Mouse (Mus musculus): Measurements from ENCODE around the gene Vwf. TPM values are rescaled to one million over a fixed set of nuclear protein-coding genes. Genes with fewer than 3 reads are reported as not detected.

Gene Vwf
- total RNA-seq, 1 experiment from 2014 or later = 6.6 TPM

DNA sequence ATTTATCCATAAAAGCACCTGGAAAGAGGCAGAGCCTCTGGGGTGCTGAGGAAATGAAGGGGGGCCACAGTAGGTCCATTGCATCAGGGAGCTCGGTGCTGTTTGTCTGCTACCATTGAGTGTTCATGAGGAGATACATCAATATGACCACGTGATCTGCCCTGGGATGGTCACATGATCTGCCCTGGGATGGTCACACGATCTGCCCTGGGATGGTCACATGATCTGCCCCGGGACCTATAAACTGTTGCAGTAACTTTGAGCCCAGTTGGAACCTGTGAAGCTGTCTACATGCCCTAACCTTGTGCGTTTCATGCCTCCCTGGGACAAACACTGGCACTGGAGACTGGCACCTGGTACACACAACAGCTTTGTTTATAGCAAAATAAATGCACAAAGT, 8.1 kb upstream of the Vwf start:
- ATAC-seq (replicated peaks in 1 of 2; ENCODE audit: insufficient read depth in 1 of 2, low FRiP score in 2 of 2, low TSS enrichment in 1 of 2, low read depth in 1 of 2, poor library complexity in 2 of 2, severe bottlenecking in 2 of 2) = no peak

DNA sequence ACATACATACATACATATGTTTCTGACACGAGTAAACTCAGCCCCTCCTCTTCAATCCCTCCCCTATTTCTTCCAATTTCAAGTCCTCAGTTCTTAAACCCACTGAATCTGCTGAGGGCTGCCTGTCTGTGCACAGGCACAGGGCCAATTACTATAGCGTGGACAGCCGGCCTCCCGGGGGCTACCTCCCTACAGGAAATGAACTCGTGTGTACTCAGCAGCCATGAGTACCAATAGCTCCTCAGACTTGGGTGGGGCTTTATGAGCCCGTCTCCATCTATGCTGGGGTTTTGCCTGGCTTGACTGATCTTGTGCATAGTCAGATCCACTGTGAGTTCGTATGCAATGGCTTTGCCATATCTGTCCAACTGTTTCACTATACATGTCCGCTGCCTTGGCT, 7.2 kb upstream of the Vwf start:
- no peak for ATAC-seq (replicated peaks in 1 of 2; ENCODE audit: insufficient read depth in 1 of 2, low FRiP score in 2 of 2, low TSS enrichment in 1 of 2, low read depth in 1 of 2, poor library complexity in 2 of 2, severe bottlenecking in 2 of 2)

- peak; percentile 38 to 44; a peak in 3 of 4 replicates for ATAC-seq (replicated peaks in 1 of 2; ENCODE audit: insufficient read depth in 1 of 2, low FRiP score in 2 of 2, low TSS enrichment in 1 of 2, low read depth in 1 of 2, poor library complexity in 2 of 2, severe bottlenecking in 2 of 2)
Measured at GRCm38 (mm10) chr6:125540199-125540598, 6.4 kb upstream of the Vwf start.

GRCm38 (mm10) chr6:125540826-125541225, 5.7 kb upstream of the Vwf start:
- no peak for ATAC-seq (replicated peaks in 1 of 2; ENCODE audit: insufficient read depth in 1 of 2, low FRiP score in 2 of 2, low TSS enrichment in 1 of 2, low read depth in 1 of 2, poor library complexity in 2 of 2, severe bottlenecking in 2 of 2)

GRCm38 (mm10) chr6:125541296-125541695, 5.3 kb upstream of the Vwf start:
- ATAC-seq (replicated peaks in 1 of 2; ENCODE audit: insufficient read depth in 1 of 2, low FRiP score in 2 of 2, low TSS enrichment in 1 of 2, low read depth in 1 of 2, poor library complexity in 2 of 2, severe bottlenecking in 2 of 2) = no peak

GRCm38 (mm10) chr6:125548406-125548805, 1.8 kb downstream of the Vwf start:
- ATAC-seq (replicated peaks in 1 of 2; ENCODE audit: insufficient read depth in 1 of 2, low FRiP score in 2 of 2, low TSS enrichment in 1 of 2, low read depth in 1 of 2, poor library complexity in 2 of 2, severe bottlenecking in 2 of 2) = peak; percentile 56 to 63; a peak in 3 of 4 replicates

DNA sequence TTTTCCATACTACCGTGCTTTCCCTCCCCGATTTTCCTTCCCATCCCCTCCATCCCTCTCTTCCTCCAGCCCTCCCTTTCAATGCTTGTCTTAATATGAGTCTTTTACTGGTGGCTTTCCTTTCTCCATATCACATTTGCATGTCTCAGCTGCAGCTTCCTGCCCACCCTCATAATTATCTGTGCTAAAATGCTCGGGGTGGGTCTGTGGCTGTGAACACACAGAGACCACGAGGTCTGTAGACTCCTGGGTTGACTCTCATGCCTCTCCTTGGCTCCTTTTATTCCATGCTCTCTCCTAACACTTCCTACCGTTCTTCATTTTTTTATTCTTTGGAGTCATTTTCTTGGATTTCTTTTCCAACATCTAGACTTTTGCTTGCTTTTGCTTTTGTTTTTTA, 3.6 kb downstream of the Vwf start:
- no peak for ATAC-seq (replicated peaks in 1 of 2; ENCODE audit: insufficient read depth in 1 of 2, low FRiP score in 2 of 2, low TSS enrichment in 1 of 2, low read depth in 1 of 2, poor library complexity in 2 of 2, severe bottlenecking in 2 of 2)

- ATAC-seq (replicated peaks in 1 of 2; ENCODE audit: insufficient read depth in 1 of 2, low FRiP score in 2 of 2, low TSS enrichment in 1 of 2, low read depth in 1 of 2, poor library complexity in 2 of 2, severe bottlenecking in 2 of 2) = no peak; a peak in 1 of 4 replicates
Measured at GRCm38 (mm10) chr6:125552760-125553159, 6.2 kb downstream of the Vwf start.

GRCm38 (mm10) chr6:125553551-125553950, 7.0 kb downstream of the Vwf start:
- ATAC-seq (replicated peaks in 1 of 2; ENCODE audit: insufficient read depth in 1 of 2, low FRiP score in 2 of 2, low TSS enrichment in 1 of 2, low read depth in 1 of 2, poor library complexity in 2 of 2, severe bottlenecking in 2 of 2) = no peak

GRCm38 (mm10) chr6:125558831-125559230, 12.3 kb downstream of the Vwf start:
- ATAC-seq (replicated peaks in 1 of 2; ENCODE audit: insufficient read depth in 1 of 2, low FRiP score in 2 of 2, low TSS enrichment in 1 of 2, low read depth in 1 of 2, poor library complexity in 2 of 2, severe bottlenecking in 2 of 2) = no peak

- no peak for ATAC-seq (replicated peaks in 1 of 2; ENCODE audit: insufficient read depth in 1 of 2, low FRiP score in 2 of 2, low TSS enrichment in 1 of 2, low read depth in 1 of 2, poor library complexity in 2 of 2, severe bottlenecking in 2 of 2)
Measured at GRCm38 (mm10) chr6:125561031-125561430, 14.5 kb downstream of the Vwf start.

- no peak for ATAC-seq (replicated peaks in 1 of 2; ENCODE audit: insufficient read depth in 1 of 2, low FRiP score in 2 of 2, low TSS enrichment in 1 of 2, low read depth in 1 of 2, poor library complexity in 2 of 2, severe bottlenecking in 2 of 2)
Measured at GRCm38 (mm10) chr6:125561521-125561920, 14.9 kb downstream of the Vwf start.

- ATAC-seq (replicated peaks in 1 of 2; ENCODE audit: insufficient read depth in 1 of 2, low FRiP score in 2 of 2, low TSS enrichment in 1 of 2, low read depth in 1 of 2, poor library complexity in 2 of 2, severe bottlenecking in 2 of 2) = peak; percentile 12 to 46; a peak in 1 of 4 replicates
Measured at GRCm38 (mm10) chr6:125564812-125565281, 18.3 kb downstream of the Vwf start.

DNA sequence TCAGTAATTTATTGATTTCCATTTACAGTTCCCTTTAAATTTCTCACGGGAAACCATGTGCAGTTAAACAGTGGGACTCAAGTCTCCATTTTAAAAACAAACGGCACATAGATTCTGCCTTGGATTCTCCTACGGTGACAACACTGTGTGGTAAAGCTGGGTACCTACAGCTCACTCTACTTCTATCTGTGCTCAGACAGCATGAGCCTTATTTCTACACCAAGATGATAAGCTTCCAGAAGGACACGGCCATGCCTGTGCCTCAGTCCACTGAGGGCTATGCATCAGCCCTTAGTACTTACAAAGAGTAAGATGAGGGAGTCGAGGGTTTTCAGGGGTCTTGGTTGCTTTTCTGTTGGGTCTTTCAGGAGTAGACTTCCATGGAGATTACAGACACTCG, 18.8 kb downstream of the Vwf start:
- no peak; a peak in 1 of 4 replicates for ATAC-seq (replicated peaks in 1 of 2; ENCODE audit: insufficient read depth in 1 of 2, low FRiP score in 2 of 2, low TSS enrichment in 1 of 2, low read depth in 1 of 2, poor library complexity in 2 of 2, severe bottlenecking in 2 of 2)

- no peak for ATAC-seq (replicated peaks in 1 of 2; ENCODE audit: insufficient read depth in 1 of 2, low FRiP score in 2 of 2, low TSS enrichment in 1 of 2, low read depth in 1 of 2, poor library complexity in 2 of 2, severe bottlenecking in 2 of 2)
Measured at GRCm38 (mm10) chr6:125566656-125567055, 20.1 kb downstream of the Vwf start.

- no peak for ATAC-seq (replicated peaks in 1 of 2; ENCODE audit: insufficient read depth in 1 of 2, low FRiP score in 2 of 2, low TSS enrichment in 1 of 2, low read depth in 1 of 2, poor library complexity in 2 of 2, severe bottlenecking in 2 of 2)
Measured at GRCm38 (mm10) chr6:125568381-125568780, 21.8 kb downstream of the Vwf start.

- ATAC-seq (replicated peaks in 1 of 2; ENCODE audit: insufficient read depth in 1 of 2, low FRiP score in 2 of 2, low TSS enrichment in 1 of 2, low read depth in 1 of 2, poor library complexity in 2 of 2, severe bottlenecking in 2 of 2) = peak; percentile 51 to 59
Measured at GRCm38 (mm10) chr6:125572291-125573188, 26.0 kb downstream of the Vwf start.

- peak; percentile 96 to 98 for ATAC-seq (replicated peaks in 1 of 2; ENCODE audit: insufficient read depth in 1 of 2, low FRiP score in 2 of 2, low TSS enrichment in 1 of 2, low read depth in 1 of 2, poor library complexity in 2 of 2, severe bottlenecking in 2 of 2)
Measured at GRCm38 (mm10) chr6:125573189-125573928, 26.8 kb downstream of the Vwf start.
